Mouse (Mus musculus) kidney, adult 2 months (tissue): Measurements from ENCODE around the gene Atp5h. TPM values are rescaled to one million over a fixed set of nuclear protein-coding genes. Genes with fewer than 3 reads are reported as not detected.

Experiments
- DNase-seq: peaks from one replicate; pipeline ENCODE4 v3.0.0; 2021
- H3K27ac ChIP-seq: fragments of 200-500 bp; 2 replicates; pipeline ENCODE4 v1.5.1; 2012; ENCODE audit warnings: low read depth, low read length, control low read depth, inconsistent platforms; ENCODE audit not compliant: insufficient read depth
- H3K27me3 ChIP-seq: fragments of 200-500 bp; replicated peaks from 2 replicates; pipeline ENCODE4 v1.6.1; 2012; ENCODE audit warnings: mild to moderate bottlenecking, moderate library complexity, low read length, inconsistent platforms; ENCODE audit not compliant: control insufficient read depth, insufficient read depth
- H3K36me3 ChIP-seq: fragments of 200-500 bp; 2 replicates; pipeline ENCODE4 v1.6.1; 2012; ENCODE audit warnings: mild to moderate bottlenecking, moderate library complexity, low read length, inconsistent platforms; ENCODE audit not compliant: control insufficient read depth, insufficient read depth
- H3K4me1 ChIP-seq: fragments of 200-500 bp; 2 replicates; pipeline ENCODE4 v1.6.1; 2011; ENCODE audit warnings: low read length; ENCODE audit not compliant: control insufficient read depth, insufficient read depth
- H3K4me3 ChIP-seq: fragments of 200-500 bp; 2 replicates; pipeline ENCODE4 v1.5.1; 2011; ENCODE audit warnings: mild to moderate bottlenecking, low read depth, low read length, control low read depth; ENCODE audit not compliant: insufficient read depth
- CTCF ChIP-seq: fragments of 200-500 bp; conservative IDR thresholded peaks from 2 replicates; pipeline ENCODE4 v1.5.1; 2011; ENCODE audit warnings: low read depth, mild to moderate bottlenecking, control low read depth, low read length, moderate library complexity, mixed read lengths; ENCODE audit not compliant: insufficient read depth, insufficient read length
- POLR2A ChIP-seq: fragments of 200-500 bp; IDR thresholded peaks from one replicate; pipeline ENCODE4 v1.6.1; 2011; ENCODE audit warnings: low read depth, low read length, control low read depth
- WGBS: fragments of 180-500 bp; shearing (Covaris S2); methylation state at CpG from one replicate; pipeline ENCODE4 v1.1.7; 2018; 5-methylcytosine and 5-hydroxymethylcytosine counted together
- polyA plus RNA-seq: library from polyadenylated mRNA; depleted of rRNA; stranded (reverse); fragments of >200 nt; gene quantifications from 2 replicates; pipeline ENCODE4 v1.2.3, GENCODE M21; 2012; rRNA removed

The Atp5h gene
- polyA plus RNA-seq, 1 experiment: 478 TPM

- no peak overlapping the region for H3K27ac ChIP-seq
- H3K27me3 ChIP-seq: no peaks in the 10 kb centered on the region
Observed at GRCm38 (mm10) chr11:115366039-115366705, 53.6 kb downstream of the Atp5h start.

More at GRCm38 (mm10) chr11:115366039-115366705, 53.6 kb downstream of the Atp5h start:
- Histone ChIP-seq H3K4me3 (no peak overlapping the region), H3K36me3 (no peaks in the 10 kb centered on the region), H3K4me1 (no peaks in the 10 kb centered on the region)
- 63% methylated on average over 7 of the region's 7 CpGs for WGBS
- no peak for DNase-seq
- TF ChIP-seq POLR2A (no peak), CTCF (no peak)

Other genes starting within 250 kb of the Atp5h start
- gene Tmem104, start 232.5 kb downstream of the Atp5h start, polyA plus RNA-seq: 13.0 and 14.8 TPM in 2 replicates
- gene Nat9, start 232.1 kb downstream of the Atp5h start, polyA plus RNA-seq: 32.4 and 35.3 TPM in 2 replicates
- gene Grin2c, start 152.7 kb downstream of the Atp5h start, polyA plus RNA-seq: 0.34 and 0.42 TPM in 2 replicates
- gene Fdxr, start 142.9 kb downstream of the Atp5h start, polyA plus RNA-seq: 18.0 and 21.0 TPM in 2 replicates
- 14.0 and 18.1 TPM in 2 replicates for gene Fads6, start 122.3 kb downstream of the Atp5h start, polyA plus RNA-seq
- gene Otop2, start 112.8 kb downstream of the Atp5h start, polyA plus RNA-seq: not detected in 2 replicates
- gene Ush1g, start 97.9 kb downstream of the Atp5h start, polyA plus RNA-seq: 0.04 and 0.05 TPM in 2 replicates
- gene Otop3, start 85.2 kb downstream of the Atp5h start, polyA plus RNA-seq: 0.07 and 0.13 TPM in 2 replicates
- 5.4 and 6.1 TPM in 2 replicates for gene Hid1, start 52.2 kb downstream of the Atp5h start, polyA plus RNA-seq
- 5.3 and 5.6 TPM in 2 replicates for gene Cdr2l, start 38.0 kb downstream of the Atp5h start, polyA plus RNA-seq
- gene Mrpl58, start 16.2 kb downstream of the Atp5h start, polyA plus RNA-seq: 145 and 146 TPM in 2 replicates
- 35.4 and 37.8 TPM in 2 replicates for gene Kctd2, start 166 bp upstream of the Atp5h start, polyA plus RNA-seq
- gene Trim80, start 20.6 kb upstream of the Atp5h start, polyA plus RNA-seq: 0.28 and 0.37 TPM in 2 replicates
- gene Slc16a5, start 42.5 kb upstream of the Atp5h start, polyA plus RNA-seq: 31.1 and 42.8 TPM in 2 replicates
- 6.8 and 7.3 TPM in 2 replicates for gene Armc7, start 55.7 kb upstream of the Atp5h start, polyA plus RNA-seq
- gene Nt5c, start 71.9 kb upstream of the Atp5h start, polyA plus RNA-seq: 47.6 and 50.5 TPM in 2 replicates
- gene Jpt1, start 94.4 kb upstream of the Atp5h start, polyA plus RNA-seq: 62.9 and 64.9 TPM in 2 replicates
- 48.4 and 85.2 TPM in 2 replicates for gene Sumo2, start 116.3 kb upstream of the Atp5h start, polyA plus RNA-seq
- 32.9 and 33.5 TPM in 2 replicates for gene Nup85, start 144.5 kb upstream of the Atp5h start, polyA plus RNA-seq
- 51.7 and 53.1 TPM in 2 replicates for gene Mrps7, start 184.0 kb upstream of the Atp5h start, polyA plus RNA-seq
- gene Gga3, start 184.1 kb upstream of the Atp5h start, polyA plus RNA-seq: 16.9 and 17.7 TPM in 2 replicates
- gene Mif4gd, start 193.0 kb upstream of the Atp5h start, polyA plus RNA-seq: 138 and 144 TPM in 2 replicates
- gene Slc25a19, start 208.3 kb upstream of the Atp5h start, polyA plus RNA-seq: 144 and 172 TPM in 2 replicates